Mouse (Mus musculus) hindbrain, postnatal 0 days (tissue): ENCODE measurements around the gene Gm10800. TPM values are rescaled to one million over a fixed set of nuclear protein-coding genes. Genes with fewer than 3 reads are reported as not detected.
"Not testable (repeated sequence)": the region's sequence is repeated elsewhere in the genome, so short reads cannot be mapped to it uniquely, and the experiment has no call there.

ENCODE experiments used
- ATAC-seq: fragments of 200-750 bp; cut with Nextera tagmentation; 2 replicates; pipeline ENCODE4 v1.8.0; 2017; ENCODE audit warnings: mild to moderate bottlenecking, moderate TSS enrichment, moderate library complexity
- DNase-seq: peaks from one replicate; pipeline ENCODE4 v3.0.0-alpha.2; 2015; ENCODE audit warnings: low spot score
- H3K27ac ChIP-seq: fragments of 300-500 bp; sonication (generic); 2 replicates; pipeline ENCODE4 v1.5.1; 2014; ENCODE audit warnings: mild to moderate bottlenecking
- H3K27me3 ChIP-seq: fragments of 300-500 bp; sonication (generic); 2 replicates; pipeline ENCODE4 v1.6.1; 2014; ENCODE audit warnings: low read length, mixed read lengths; ENCODE audit not compliant: insufficient read depth
- H3K36me3 ChIP-seq: fragments of 300-500 bp; sonication (generic); 2 replicates; pipeline ENCODE4 v1.6.1; 2014; ENCODE audit warnings: low read length, mixed read lengths; ENCODE audit not compliant: insufficient read depth
- H3K4me1 ChIP-seq: fragments of 300-500 bp; sonication (generic); 2 replicates; pipeline ENCODE4 v1.6.1; 2014; ENCODE audit warnings: antibody characterized with exemption, low read length, mixed read lengths; ENCODE audit not compliant: insufficient read depth
- H3K4me2 ChIP-seq: fragments of 300-500 bp; sonication (generic); 2 replicates; pipeline ENCODE4 v1.6.1; 2014; ENCODE audit warnings: low read depth, mild to moderate bottlenecking, low read length, moderate library complexity, mixed read lengths
- H3K4me3 ChIP-seq: fragments of 300-500 bp; sonication (generic); 2 replicates; pipeline ENCODE4 v1.5.1; 2014; ENCODE audit warnings: low read length
- H3K9ac ChIP-seq: fragments of 300-500 bp; sonication (generic); replicated peaks from 2 replicates; pipeline ENCODE4 v1.6.1; 2014; ENCODE audit warnings: mild to moderate bottlenecking, low read length, moderate library complexity, mixed read lengths
- H3K9me3 ChIP-seq: fragments of 300-500 bp; sonication (generic); 2 replicates; pipeline ENCODE4 v1.6.1; 2016; ENCODE audit warnings: low read length, mixed read lengths
- CTCF ChIP-seq: IDR thresholded peaks from 2 replicates; pipeline ENCODE4 v1.5.1; 2016; ENCODE audit warnings: antibody characterized with exemption, control low read depth, low read depth
- WGBS: fragments of 180-500 bp; shearing (Covaris S2); extraction: QIAGEN DNeasy Blood & Tissue Kit; methylation state at CpG from one replicate; pipeline ENCODE4 v1.1.7; 2014; 5-methylcytosine and 5-hydroxymethylcytosine counted together
- polyA plus RNA-seq: library from polyadenylated mRNA; unstranded; fragments of >200 nt; fragmentation: Nextera tagmentation; extraction: Ambion mirVana; gene quantifications from 2 replicates; pipeline ENCODE4 v1.2.1, GENCODE M21; 2015
- total RNA-seq: library from RNA; depleted of rRNA; stranded (reverse); fragments of >200 nt; gene quantifications from 2 replicates; pipeline ENCODE4 v1.2.3, GENCODE M21; 2014; rRNA removed

Gene Gm10800
- total RNA-seq = 11.0 and 13.8 TPM in 2 replicates
- polyA plus RNA-seq = 2.5 and 4.3 TPM in 2 replicates

DNA sequence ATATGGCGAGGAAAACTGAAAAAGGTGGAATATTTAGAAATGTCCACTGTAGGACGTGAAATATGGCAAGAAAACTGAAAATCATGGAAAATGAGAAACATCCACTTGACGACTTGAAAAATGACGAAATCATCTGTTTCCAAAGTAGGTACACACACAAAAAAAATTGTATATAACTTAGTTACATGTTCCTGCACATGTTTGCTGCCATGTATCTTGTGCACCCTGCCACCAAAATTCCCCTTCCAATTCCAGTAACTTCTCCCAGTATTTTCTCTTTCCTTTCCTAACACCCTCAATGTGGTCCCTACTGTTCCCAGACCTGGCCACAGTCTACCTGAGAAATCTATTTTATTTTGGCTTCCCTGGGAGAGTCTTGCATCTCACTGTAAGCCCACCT lies at the start of gene Gm10800:
Gm10800 (minus strand) TSS at position 101 of the 400 bp plus-strand sequence.
- not testable (repeated sequence) for DNase-seq, H3K4me3 ChIP-seq, H3K9ac ChIP-seq, H3K4me1 ChIP-seq, H3K36me3 ChIP-seq, H3K9me3 ChIP-seq, ATAC-seq, H3K27ac ChIP-seq, H3K4me2 ChIP-seq, H3K27me3 ChIP-seq
- WGBS = 87% methylated on average over 4 of the region's 4 CpGs

DNA sequence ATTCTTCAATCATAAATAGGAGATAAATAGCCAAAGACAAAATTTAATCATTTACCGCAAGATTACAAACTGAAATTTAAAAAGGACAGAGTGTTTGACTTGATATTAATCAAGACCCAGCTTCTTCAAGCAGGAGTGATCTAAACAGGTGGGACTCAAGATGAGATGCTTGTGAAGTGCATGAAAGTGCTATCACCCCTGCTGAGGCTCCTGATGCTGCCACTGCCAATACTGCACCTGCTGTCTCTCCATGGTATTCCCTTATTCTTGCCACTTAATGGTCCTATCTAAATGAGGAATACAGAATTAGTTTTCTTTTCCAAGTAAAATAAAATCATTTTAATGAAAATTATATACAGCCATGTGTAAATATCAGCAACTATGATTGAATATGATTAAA lies 30.4 kb upstream of the Gm10800 start:
- 91% methylated on average over 1 of the region's 1 CpGs for WGBS

DNA sequence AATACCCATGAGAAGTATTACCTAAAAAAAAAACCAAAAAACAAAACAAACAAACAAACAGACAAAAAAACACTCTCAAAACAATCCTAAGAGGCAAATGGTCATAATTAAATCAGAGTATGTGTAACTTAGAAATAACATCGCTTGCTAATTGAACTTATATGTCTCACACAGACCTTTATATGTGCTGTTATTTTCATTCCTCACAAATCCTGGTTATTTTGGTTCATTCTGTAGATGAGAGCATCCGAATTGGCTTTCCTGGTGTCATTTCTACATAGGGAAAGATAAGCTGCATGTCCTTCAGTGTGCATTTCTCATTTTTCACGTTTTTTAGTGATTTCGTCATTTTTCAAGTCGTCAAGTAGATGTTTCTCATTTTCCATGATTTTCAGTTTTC lies 5.2 kb downstream of the Gm10800 start, which contains the start of gene Gm10801:
Gm10801 (plus strand) TSS at position 301 of the 400 bp plus-strand sequence.
- ATAC-seq = not testable (repeated sequence)
- WGBS = 79% methylated on average over 4 of the region's 5 CpGs

More for the DNA sequence above, 30.4 kb upstream of the Gm10800 start:
- no peak overlapping the region for H3K4me3 ChIP-seq
- DNase-seq (peak; percentile 44), ATAC-seq (peak; percentile 68; the same call in 1 of the 2 replicates)
- no peaks in the 10 kb centered on the region for H3K9me3 ChIP-seq
- no peak for TF ChIP-seq CTCF
- H3K4me2 ChIP-seq = no peak overlapping the region
- H3K36me3 ChIP-seq = no peaks in the 10 kb centered on the region
- H3K9ac ChIP-seq = no peak overlapping the region
- no peaks in the 10 kb centered on the region for H3K4me1 ChIP-seq
- H3K27me3 ChIP-seq = no peaks in the 10 kb centered on the region
- H3K27ac ChIP-seq = no peak overlapping the region

More for the DNA sequence above, 5.2 kb downstream of the Gm10800 start, which contains the start of gene Gm10801:
- not testable (repeated sequence) for H3K9ac ChIP-seq, H3K27ac ChIP-seq, DNase-seq, H3K4me2 ChIP-seq, H3K9me3 ChIP-seq, H3K27me3 ChIP-seq, H3K4me1 ChIP-seq, H3K4me3 ChIP-seq, H3K36me3 ChIP-seq

Other genes starting within 250 kb of the Gm10800 start
- 0.47 and 2.3 TPM in 2 replicates for gene Gm10801, start 5.1 kb downstream of the Gm10800 start, total RNA-seq
- 0.61 TPM in 1 of 2 replicates, not detected in the other for gene Gm10801, start 5.1 kb downstream of the Gm10800 start, polyA plus RNA-seq